Mouse (Mus musculus) T-helper 1 cell (primary cell): Measurements from ENCODE around the gene Cep85l.

Experiments used
- in situ Hi-C: fragments of 300-600 bp; cut with MboI, MseI; formaldehyde crosslinking; loops from one replicate; pipeline ENCODE4 v1.15.1; 2025; ENCODE audit warnings: high pct_unique_total_duplicates

The Cep85l gene

DNA sequence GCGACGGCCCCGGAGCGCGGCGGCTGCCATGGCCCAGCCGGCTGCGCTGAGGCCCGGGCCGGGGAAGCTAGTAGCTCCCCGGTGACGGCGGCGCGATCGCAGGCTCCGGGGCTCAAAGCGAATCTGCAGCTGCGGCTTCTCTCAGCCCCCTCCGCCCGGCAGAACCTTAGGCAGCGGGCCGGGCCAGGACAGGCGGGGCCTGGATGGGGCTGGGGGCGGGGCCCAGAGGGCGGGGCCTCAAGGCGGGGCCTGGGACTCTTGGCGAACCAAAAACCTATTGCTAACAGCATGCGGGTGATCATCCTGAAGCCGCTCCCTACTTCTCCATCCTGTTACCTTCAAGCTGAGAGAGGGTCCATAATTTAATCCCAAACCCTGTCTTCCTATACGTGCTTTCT is at the start of gene Cep85l:
TSS of gene Cep85l (minus strand) at position 239 of the 398 bp plus-strand sequence.
- in situ Hi-C loops: loop anchor here (10.0 kb wide), 1 partner anchor 885 kb away; no protein-coding TSS in a partner anchor

DNA sequence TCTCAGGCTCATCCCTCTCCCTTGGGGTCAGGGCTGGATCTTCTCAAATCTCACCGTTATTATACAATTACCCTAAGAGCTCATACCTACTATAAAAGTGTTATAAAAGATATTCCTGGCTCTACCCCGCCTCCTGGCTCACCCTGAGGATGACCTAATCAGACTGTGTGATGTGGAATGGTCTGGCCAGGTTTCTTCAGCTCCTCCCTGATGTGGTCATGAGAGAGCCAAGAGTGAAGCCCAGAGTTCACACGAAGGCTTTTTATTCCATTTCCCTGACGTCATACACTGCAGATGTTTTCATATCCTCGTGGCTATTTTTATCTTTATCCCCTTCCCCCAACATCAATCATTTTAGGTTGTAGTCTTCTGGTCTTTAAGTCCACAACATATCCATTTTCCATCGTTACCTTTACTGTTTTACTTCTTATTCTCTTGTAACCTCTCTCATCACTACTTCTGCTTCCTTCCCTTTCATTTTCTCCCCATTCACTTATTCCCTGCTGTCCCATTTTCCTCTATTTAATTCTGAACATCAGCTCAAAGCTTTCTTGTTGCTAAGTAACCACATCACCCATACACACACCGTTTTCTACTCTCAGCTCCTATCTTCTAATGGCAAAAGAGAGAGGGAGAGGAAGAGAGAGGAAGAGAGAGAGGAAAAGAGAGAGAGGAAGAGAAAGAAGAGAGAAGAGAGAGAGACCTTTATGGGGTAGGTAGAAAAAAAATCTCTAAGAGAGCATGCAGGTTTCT is 49.1 kb upstream of the Cep85l start:
- in situ Hi-C loops: no loop called here

DNA sequence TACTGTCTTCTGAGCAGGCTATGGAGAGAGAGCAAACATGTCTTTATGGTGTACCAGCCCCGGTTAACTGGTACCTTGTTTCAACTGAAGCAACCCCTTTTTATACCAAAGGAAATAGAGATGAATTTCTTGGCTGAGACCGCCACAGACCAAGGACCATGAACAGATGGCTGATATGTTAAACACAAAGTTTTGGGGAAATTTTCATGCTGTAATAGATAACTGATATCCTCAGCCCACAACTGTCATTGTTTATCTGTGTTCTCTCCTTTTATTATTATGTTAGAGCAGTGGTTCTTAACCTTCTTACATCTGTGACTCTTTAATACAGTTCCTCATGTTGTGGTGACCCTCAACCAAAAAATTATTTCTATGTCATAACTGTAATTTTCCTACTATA is 46.8 kb upstream of the Cep85l start:
- in situ Hi-C loops: no loop called here

DNA sequence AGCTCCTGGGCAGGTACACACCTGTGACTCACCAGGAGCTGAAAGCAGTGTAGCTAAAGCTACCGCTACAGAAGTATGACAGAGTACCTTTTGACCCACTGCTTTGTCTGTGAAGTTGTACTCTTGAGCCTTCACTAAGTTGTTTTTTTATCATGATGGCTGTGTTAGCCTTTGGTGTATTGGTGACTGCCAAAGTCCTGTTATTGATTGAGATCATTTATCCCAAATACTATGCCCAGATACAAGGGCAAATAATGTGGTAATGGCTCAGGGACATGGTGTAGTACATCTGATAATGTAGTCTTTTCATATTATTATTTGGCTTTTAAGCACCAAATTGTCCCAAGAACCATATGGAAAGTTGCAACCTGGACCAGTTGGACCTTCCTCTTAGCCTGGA is 43.3 kb upstream of the Cep85l start:
- in situ Hi-C loops: no loop called here

DNA sequence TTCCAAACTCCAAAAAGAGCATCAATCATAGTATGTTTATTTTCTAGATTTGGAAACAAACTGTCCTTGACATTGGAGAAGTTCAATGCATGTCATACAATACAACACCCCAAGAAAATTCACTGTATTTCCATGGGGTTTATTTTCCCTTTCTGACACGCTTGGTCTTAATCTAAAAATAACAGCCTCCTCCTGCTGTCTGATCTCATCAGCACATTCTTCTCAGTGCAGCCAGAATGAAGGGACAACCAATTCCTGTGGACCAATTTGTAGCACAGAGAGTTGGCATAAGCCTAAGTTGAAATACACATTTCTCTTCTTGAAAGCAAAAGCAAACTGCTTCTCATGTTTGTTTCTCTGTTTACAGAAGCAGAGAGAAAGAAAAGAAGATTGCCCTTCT is 42.5 kb upstream of the Cep85l start:
- in situ Hi-C loops: no loop called here

DNA sequence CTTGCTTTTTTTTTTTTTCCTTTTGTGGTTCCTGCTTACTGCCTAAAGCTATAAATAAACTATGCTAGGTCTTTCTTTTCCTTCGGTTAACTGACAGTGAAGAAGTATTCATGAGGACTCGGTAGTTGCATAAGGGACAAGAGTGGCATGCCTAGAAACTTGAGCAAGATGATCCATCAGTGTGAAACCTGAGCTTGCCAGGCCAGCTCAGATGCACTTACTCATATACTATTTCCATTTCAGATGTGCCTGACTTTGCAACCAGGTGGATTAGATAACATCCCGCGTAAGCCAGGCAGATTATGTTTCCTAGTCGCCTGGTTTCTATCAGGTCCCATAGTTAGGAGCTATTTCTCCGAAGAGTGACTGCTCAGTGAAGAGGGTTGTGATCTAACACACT is 41.9 kb upstream of the Cep85l start:
- in situ Hi-C loops: no loop called here

GRCm38 (mm10) chr10:53420069-53420468 is 40.3 kb upstream of the Cep85l start:
- in situ Hi-C loops: no loop called here

GRCm38 (mm10) chr10:53419139-53419935 is 39.6 kb upstream of the Cep85l start:
- in situ Hi-C loops: loop anchor here (10.0 kb wide), 1 partner anchor 105 kb away; no protein-coding TSS in a partner anchor

DNA sequence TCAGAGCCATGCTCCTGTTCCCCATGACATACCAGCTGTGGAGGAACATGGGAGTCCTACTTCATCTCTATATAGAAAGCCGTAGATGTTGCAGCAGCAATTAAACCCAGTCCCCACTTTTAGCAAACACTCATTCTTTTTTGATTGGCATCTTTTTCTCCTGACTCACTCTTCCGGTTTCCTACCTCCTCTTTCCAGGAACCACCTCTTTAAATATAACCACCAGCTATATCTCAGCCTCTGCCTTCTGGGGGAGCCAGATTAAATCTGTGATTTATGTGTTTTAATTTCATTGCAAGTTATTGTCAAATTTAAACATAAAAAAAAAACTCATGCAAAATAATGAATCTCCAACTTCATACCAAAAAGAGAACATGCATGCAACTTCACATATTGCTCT is 37.3 kb upstream of the Cep85l start:
- in situ Hi-C loops: loop anchor here (10.0 kb wide), 1 partner anchor 108 kb away; no protein-coding TSS in a partner anchor

DNA sequence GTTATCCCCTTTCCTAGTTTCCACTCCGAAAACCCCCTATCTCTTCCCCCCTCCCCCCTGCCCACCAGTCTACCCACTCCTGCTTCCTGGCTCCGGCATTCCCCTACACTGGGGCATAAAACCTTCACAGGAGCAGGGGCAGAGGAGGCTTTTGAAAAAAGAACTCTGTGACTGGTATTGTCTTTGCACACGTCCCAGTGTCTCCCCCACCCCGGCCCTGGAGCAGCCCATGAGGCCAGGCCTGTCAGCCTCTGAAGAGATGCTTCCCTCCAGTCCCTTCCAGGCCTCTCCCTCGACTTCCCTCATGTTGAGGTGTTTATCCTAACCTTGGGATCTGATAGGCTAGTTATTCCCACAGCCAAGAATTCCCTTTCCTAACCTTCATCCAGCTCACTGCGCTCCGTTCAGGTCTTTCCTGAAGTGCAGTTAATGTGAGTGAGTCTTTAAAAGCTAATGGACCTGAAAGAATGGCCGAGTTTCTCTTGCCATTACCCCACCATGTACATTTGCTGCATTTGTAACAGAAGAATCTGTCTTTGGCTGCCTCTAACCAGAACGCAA is 36.5 kb upstream of the Cep85l start:
- in situ Hi-C loops: loop anchor here (10.0 kb wide), 1 partner anchor 109 kb away; no protein-coding TSS in a partner anchor

DNA sequence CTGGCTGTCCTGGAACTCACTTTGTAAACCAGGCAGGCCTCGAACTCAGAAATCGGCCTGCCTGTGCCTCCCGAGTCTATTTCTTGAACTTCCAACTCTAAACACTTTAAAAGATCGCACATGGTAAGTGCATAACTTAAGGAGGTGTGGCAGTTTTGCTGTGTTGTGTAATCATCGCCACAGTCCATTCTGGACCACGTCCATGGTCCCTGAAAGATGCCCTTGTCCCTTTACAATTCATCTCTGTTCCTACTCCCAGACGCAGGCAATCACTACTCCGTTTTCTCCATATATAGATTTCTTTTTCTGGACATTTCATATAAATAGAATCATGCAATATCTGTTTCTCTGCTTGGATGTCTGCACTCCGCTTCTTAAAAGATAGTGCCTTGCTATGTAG is 35.5 kb upstream of the Cep85l start:
- in situ Hi-C loops: loop anchor here (10.0 kb wide), 1 partner anchor 110 kb away; no protein-coding TSS in a partner anchor

- in situ Hi-C loops: loop anchor here (10.0 kb wide), 1 partner anchor 110 kb away; no protein-coding TSS in a partner anchor
These were observed 34.6 kb upstream of the Cep85l start for GRCm38 (mm10) chr10:53414092-53415085.

DNA sequence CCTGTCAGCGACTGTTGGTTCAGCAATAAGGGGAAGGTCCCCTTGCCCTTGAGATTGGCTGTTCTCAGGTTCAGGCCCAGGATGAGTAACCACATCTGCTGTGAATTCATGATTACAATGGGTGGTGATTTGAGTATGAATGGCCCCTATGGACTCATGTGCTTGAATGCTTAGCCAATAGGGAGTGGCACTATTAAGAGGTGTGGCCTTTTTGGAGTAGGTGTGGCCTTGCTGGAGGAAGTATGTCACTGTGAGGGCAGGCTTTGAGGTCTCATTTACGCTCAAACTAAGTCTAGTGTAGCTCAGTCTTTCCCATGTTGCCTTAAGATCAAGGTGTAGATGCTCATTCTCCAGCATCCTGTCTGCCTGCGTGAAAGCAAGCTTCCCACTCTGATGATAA is 33.2 kb upstream of the Cep85l start:
- in situ Hi-C loops: loop anchor here (10.0 kb wide), 1 partner anchor 112 kb away; no protein-coding TSS in a partner anchor

- in situ Hi-C loops: loop anchor here (10.0 kb wide), 1 partner anchor 113 kb away; no protein-coding TSS in a partner anchor
These were observed 32.4 kb upstream of the Cep85l start for GRCm38 (mm10) chr10:53412165-53412564.

DNA sequence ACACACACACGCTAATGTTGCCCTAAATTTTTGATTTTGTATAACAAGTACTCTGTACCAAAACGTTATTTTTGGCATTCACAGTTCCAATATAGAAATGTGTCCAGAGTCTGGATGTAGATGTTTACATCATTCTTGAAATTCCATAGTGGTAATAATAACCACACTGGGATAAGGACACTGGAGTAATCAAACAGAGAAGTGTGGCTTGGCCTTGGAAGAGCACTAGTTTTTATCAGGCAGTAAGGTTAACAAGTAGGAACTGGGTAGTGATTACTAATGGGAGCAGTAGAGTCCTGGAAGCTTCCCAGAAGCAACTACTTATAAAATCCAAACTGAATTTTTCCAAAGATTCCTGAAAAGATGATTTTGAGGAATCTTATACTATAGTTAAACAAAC is 31.1 kb upstream of the Cep85l start:
- in situ Hi-C loops: loop anchor here (10.0 kb wide), 1 partner anchor 114 kb away; no protein-coding TSS in a partner anchor

- in situ Hi-C loops: no loop called here
These were observed 27.7 kb upstream of the Cep85l start for GRCm38 (mm10) chr10:53407422-53407821.

DNA sequence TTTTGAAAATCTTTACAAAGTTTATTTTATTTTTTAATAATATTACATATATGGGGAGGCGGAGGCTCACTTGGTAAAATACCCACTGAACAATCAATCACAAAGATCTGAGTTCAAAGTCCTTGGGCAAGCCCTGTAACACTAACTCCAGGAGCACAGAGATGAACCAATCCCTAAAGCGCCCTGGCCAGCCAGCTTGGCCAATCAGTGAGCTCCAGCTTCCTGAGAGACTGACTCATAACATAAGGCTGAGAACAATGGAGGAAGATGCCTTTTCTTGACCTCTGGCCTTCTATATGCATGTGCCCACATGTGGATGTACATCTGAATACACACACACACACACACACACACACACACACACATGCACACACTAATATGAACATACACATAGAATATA is 27.1 kb upstream of the Cep85l start:
- in situ Hi-C loops: no loop called here

DNA sequence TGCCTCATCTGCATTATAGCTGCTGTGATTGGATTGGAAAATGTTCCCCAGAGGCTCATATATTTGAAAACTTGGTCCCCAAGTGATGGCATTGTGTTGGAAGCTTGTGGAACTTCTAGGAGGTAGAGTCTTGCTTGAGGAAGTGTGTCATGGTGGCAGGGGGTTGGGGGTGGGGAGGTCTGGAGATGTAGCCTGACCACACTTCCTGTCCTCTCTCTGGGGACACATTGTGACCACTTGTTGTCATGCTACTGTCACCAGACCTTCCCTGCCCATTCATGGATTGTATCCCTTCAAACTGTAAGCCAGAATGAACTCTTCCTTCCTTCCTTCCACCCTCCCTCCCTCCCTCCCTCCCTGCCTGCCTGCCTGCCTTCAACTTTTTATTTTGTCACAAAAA is 22.5 kb upstream of the Cep85l start:
- in situ Hi-C loops: no loop called here

DNA sequence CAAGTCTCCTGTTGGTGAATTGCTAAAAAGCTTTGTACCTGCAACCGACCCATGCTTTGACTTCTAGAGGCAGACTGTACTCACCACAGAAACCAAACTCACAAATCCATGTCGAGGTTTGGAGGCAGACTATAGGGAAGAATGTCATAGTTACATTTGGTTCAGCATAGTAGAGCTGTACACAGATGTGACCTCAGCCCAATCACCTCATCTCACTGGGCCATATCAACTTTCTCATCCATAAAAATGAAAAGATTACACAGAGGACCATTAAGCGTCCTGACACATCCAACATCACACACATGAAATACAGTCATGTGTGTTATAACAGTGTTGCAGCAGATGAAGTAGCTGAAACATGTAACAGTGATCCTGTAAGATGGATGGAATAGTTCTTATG is 19.3 kb upstream of the Cep85l start:
- in situ Hi-C loops: no loop called here

DNA sequence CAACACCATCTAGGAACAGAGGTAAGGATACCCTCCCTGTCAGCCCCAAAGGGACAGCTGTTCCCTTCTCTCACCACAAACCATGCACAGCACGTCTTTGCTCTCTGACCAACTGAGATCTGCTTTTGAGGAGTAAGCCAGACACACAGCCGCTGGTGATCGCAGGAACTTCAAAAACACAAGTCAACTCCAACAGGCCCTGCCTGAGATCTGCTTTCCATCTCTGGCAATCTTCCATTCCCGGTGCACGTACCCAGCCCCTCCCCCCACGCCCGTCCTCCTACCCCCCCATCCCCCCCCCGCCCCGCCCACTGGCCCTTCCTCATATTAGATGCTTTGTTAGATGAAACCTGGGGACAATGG is 18.8 kb upstream of the Cep85l start:
- in situ Hi-C loops: no loop called here
